Mouse (Mus musculus) olfactory bulb, adult 2 months (tissue): ENCODE measurements around the gene Tes3-ps. TPM values are rescaled to one million over a fixed set of nuclear protein-coding genes. Genes with fewer than 3 reads are reported as not detected.

Experiments used
- H3K27ac ChIP-seq: fragments of 200-500 bp; 2 replicates; pipeline ENCODE4 v1.5.1; 2012; ENCODE audit warnings: low read depth, low read length; ENCODE audit not compliant: insufficient read depth
- H3K4me1 ChIP-seq: fragments of 200-500 bp; 2 replicates; pipeline ENCODE4 v1.6.1; 2012; ENCODE audit warnings: low read length; ENCODE audit not compliant: control insufficient read depth, insufficient read depth
- H3K4me3 ChIP-seq: fragments of 200-500 bp; 2 replicates; pipeline ENCODE4 v1.5.1; 2012; ENCODE audit warnings: mild to moderate bottlenecking, low read depth, low read length, moderate library complexity; ENCODE audit not compliant: insufficient read depth
- CTCF ChIP-seq: fragments of 200-500 bp; IDR thresholded peaks from 2 replicates; pipeline ENCODE4 v1.5.1; 2012; ENCODE audit warnings: low read depth, mild to moderate bottlenecking, low read length, moderate library complexity; ENCODE audit not compliant: insufficient read depth
- POLR2A ChIP-seq: fragments of 200-500 bp; IDR thresholded peaks from 2 replicates; pipeline ENCODE4 v1.6.1; 2012; ENCODE audit warnings: mild to moderate bottlenecking, low read depth, low read length, moderate library complexity; ENCODE audit not compliant: insufficient read depth
- WGBS: fragments of 180-500 bp; shearing (Covaris S2); methylation state at CpG from one replicate; pipeline ENCODE4 v1.1.7; 2018; 5-methylcytosine and 5-hydroxymethylcytosine counted together
- polyA plus RNA-seq: library from polyadenylated mRNA; stranded (reverse); fragments of >200 nt; gene quantifications from 2 replicates; pipeline ENCODE4 v1.2.4, GENCODE M21; 2012; ENCODE audit warnings: low replicate concordance; ENCODE audit not compliant: missing spikeins, insufficient read depth, insufficient read length

Gene Tes3-ps
- polyA plus RNA-seq, 1 experiment = not detected

DNA sequence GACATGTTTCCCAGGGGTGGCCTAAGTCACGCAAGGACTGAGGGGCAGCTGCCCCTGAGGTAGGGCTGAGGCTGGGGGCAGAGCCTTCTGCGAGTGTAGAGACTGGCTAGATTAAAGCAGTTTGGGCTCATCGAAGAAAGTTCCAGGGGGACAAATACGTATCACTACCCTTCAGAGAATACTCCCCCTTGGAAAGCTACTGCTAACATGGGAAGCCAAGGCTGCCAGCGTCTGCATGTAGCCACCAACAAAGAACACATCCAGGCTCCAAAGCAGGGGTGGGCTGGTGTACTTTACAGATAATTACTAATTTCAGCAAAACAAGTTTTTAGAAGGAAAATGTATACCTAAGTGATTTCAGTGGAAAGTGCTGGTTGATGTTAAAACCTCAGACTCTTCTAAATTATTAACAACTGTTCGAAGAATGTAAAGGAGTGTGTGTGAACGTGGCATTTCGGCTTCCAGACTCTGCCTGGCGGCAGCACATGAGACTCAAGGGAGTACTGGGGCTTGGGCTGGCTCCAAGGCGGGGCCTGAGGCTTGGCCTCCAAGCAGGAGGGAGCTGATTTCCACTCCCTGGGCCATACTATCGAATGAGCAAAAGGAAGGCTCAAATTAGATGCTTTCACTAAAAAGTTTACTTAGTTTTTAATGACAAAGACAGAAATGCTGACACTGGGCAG, 26.6 kb upstream of the Tes3-ps start:
- TF ChIP-seq CTCF (no peak), POLR2A (no peak)
- Histone ChIP-seq H3K4me1 (0 out of 2 replicates have a peak, but pooled peaks cover 6% of the 10 kb centered on the region), H3K27ac (no peak overlapping the region), H3K4me3 (no peak overlapping the region)
- WGBS = 66% methylated on average over 11 of the region's 11 CpGs

- Histone ChIP-seq H3K4me1 (0 out of 2 replicates have a peak, but pooled peaks cover 6% of the 10 kb centered on the region), H3K4me3 (no peak overlapping the region), H3K27ac (no peak overlapping the region)
- 85% methylated on average over 2 of the region's 2 CpGs for whole genome bisulfite sequencing
- no peak for TF ChIP-seq POLR2A
- TF ChIP-seq CTCF = no peak
Observed at GRCm38 (mm10) chr13:49467585-49467984, 25.5 kb upstream of the Tes3-ps start.

DNA sequence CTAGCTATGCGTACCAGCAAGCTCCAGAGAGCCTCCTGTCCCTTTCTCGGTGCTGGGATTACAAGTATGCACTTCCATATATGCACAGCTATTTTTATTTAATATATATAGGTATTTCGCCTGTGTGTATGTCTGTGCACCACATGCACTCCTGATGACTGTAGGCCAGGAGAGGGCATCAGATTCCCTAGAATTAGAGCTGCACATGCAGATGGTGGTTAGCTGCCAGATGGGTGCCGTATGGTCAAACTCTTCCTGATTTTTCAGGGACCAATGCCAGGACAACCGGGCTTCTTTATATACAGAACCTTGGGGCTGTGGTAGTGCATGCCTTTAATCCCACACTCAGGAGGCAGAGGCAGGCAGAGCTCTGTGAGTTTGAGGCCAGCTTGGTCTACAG, 24.1 kb upstream of the Tes3-ps start:
- Histone ChIP-seq H3K4me3 (no peak overlapping the region), H3K27ac (no peak overlapping the region), H3K4me1 (0 out of 2 replicates have a peak, but pooled peaks cover 6% of the 10 kb centered on the region)
- TF ChIP-seq CTCF (no peak), POLR2A (no peak)
- WGBS = 92% methylated on average over 5 of the region's 5 CpGs

GRCm38 (mm10) chr13:49470319-49470718, 22.8 kb upstream of the Tes3-ps start:
- Histone ChIP-seq H3K4me3 (no peak overlapping the region), H3K27ac (no peak overlapping the region), H3K4me1 (0 out of 2 replicates have a peak, but pooled peaks cover 6% of the 10 kb centered on the region)
- 85% methylated on average over 4 of the region's 4 CpGs for WGBS
- TF ChIP-seq CTCF = no peak
- no peak for TF ChIP-seq POLR2A

DNA sequence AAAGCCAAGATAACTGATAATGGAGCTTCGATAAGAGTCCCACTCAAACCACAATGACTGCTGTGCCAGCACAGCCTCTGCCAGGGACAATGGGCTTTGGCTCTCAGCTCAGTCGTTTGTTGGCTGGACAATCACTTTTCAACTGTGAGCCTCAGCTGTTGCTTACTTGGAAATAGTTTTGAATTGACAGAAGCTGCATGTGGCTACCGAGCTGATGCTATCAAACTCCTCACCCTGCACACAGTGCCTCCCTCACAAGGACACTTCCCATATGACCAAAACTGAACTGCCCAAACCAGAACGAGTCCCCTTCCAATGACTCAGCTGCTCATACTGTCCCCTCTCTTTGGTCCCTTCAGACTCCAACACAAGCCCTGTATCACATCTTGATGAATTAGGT, 22.3 kb upstream of the Tes3-ps start:
- Histone ChIP-seq H3K27ac (no peak overlapping the region), H3K4me1 (0 out of 2 replicates have a peak, but pooled peaks cover 6% of the 10 kb centered on the region), H3K4me3 (no peak overlapping the region)
- WGBS = 37% methylated on average over 4 of the region's 4 CpGs
- TF ChIP-seq POLR2A (no peak), CTCF (no peak)

GRCm38 (mm10) chr13:49471981-49472675, 21.0 kb upstream of the Tes3-ps start:
- Histone ChIP-seq H3K4me1 (0 out of 2 replicates have a peak, but pooled peaks cover 4% of the 10 kb centered on the region), H3K4me3 (no peak overlapping the region), H3K27ac (no peak overlapping the region)
- no peak for TF ChIP-seq POLR2A
- TF ChIP-seq CTCF = no peak
- WGBS = 77% methylated on average over 4 of the region's 4 CpGs

DNA sequence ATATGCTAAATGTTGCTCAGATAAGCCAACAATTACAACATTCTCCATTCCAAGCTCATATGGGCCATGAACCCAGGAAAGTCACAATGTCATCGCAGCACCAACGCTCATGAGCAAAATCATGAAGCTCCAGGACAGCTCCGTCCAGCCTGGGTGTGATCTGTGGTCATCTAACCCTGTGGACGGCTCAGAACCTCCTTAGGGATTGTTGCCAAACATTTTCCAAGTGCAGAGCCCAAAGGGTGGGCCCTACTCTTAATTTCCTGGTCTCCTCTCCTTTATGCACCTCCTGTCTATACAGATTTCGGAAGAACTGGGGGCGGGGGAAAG, 20.5 kb upstream of the Tes3-ps start:
- Histone ChIP-seq H3K27ac (no peak overlapping the region), H3K4me3 (no peak overlapping the region), H3K4me1 (0 out of 2 replicates have a peak, but pooled peaks cover 4% of the 10 kb centered on the region)
- 97% methylated on average over 6 of the region's 6 CpGs for WGBS
- TF ChIP-seq CTCF (no peak), POLR2A (no peak)

- 93% methylated on average over 3 of the region's 3 CpGs for WGBS
- no peak overlapping the region for H3K4me3 ChIP-seq
- no peak overlapping the region for H3K27ac ChIP-seq
- no peak for TF ChIP-seq POLR2A
- TF ChIP-seq CTCF = no peak
- H3K4me1 ChIP-seq = no peaks in the 10 kb centered on the region
Observed at GRCm38 (mm10) chr13:49477887-49478286, 15.2 kb upstream of the Tes3-ps start.

- Histone ChIP-seq H3K27ac (no peak overlapping the region), H3K4me3 (no peak overlapping the region), H3K4me1 (no peaks in the 10 kb centered on the region)
- no peak for TF ChIP-seq POLR2A
- TF ChIP-seq CTCF = no peak
- 92% methylated on average over 6 of the region's 6 CpGs for WGBS
Observed at GRCm38 (mm10) chr13:49478851-49479374, 14.2 kb upstream of the Tes3-ps start.
